Mouse (Mus musculus) midbrain, embryonic 10.5 days (tissue): ENCODE measurements at regions not wholly inside any gene's neighbourhood (a gene's known extent, or its start where the extent isn't known, plus 50 kb on each side); places are given as distances from the start of the nearest gene placed in this dataset.

ENCODE experiments used
- DNase-seq: peaks from one replicate; pipeline ENCODE4 v3.0.0-alpha.2; 2017; ENCODE audit warnings: low spot score
- H3K27ac ChIP-seq: fragments of 300-500 bp; sonication (generic); replicated peaks from 2 replicates; pipeline ENCODE4 v1.5.1; 2016; ENCODE audit warnings: mild to moderate bottlenecking
- H3K27me3 ChIP-seq: fragments of 300-500 bp; sonication (generic); 2 replicates; pipeline ENCODE4 v1.6.1; 2016; ENCODE audit warnings: low read depth, mild to moderate bottlenecking; ENCODE audit not compliant: poor library complexity, severe bottlenecking
- H3K36me3 ChIP-seq: fragments of 300-500 bp; sonication (generic); 2 replicates; pipeline ENCODE4 v1.6.1; 2016; ENCODE audit warnings: mild to moderate bottlenecking, moderate library complexity
- H3K4me1 ChIP-seq: fragments of 300-500 bp; sonication (generic); 2 replicates; pipeline ENCODE4 v1.6.1; 2016
- H3K4me3 ChIP-seq: fragments of 300-500 bp; sonication (generic); 2 replicates; pipeline ENCODE4 v1.5.1; 2016; ENCODE audit warnings: mild to moderate bottlenecking, moderate library complexity
- H3K9me3 ChIP-seq: fragments of 300-500 bp; sonication (generic); replicated peaks from 2 replicates; pipeline ENCODE4 v1.6.1; 2016; ENCODE audit warnings: mild to moderate bottlenecking
- WGBS: fragments of 180-500 bp; shearing (Covaris S2); methylation state at CpG from one replicate; pipeline ENCODE4 v1.1.7; 2016; 5-methylcytosine and 5-hydroxymethylcytosine counted together

DNA sequence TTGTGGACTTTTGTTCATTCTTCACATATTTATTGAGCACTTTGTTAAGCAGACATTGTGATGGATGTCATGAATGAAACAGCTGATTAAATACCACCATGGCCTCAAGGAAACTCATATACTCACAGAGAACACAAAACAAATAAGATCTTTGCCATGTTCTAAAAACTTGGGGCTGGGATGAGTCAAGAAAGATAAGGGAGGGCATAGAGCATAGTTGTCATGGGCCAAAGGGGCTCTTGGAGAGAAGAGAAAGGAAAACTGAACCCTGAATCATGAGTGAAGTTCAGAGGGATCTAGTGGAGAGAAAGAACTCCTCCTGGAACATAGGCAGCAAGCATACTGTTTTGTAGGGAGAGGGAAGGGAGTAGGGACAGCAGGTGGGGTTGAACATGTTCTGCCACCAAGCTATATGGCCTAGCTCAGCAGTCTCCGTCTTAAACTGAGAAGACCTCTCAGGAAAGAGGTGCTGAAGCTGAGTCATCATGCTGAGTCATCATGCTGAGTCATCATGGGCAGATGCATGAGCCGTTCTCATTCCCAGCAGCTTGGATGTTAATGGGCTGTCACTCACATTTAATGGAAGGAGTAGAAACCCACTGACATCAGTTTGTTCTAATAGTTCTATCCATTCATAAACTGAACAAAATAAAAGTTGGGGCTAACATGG lies 69.6 kb downstream of the Cetn3 start:
- Histone ChIP-seq H3K4me1 (no peaks in the 10 kb centered on the region), H3K4me3 (no peak overlapping the region), H3K27ac (no peak overlapping the region), H3K27me3 (no peaks in the 10 kb centered on the region), H3K9me3 (no peaks in the 10 kb centered on the region), H3K36me3 (no peaks in the 10 kb centered on the region)
- 77% methylated on average over 2 of the region's 2 CpGs for WGBS
- no peak for DNase-seq

DNA sequence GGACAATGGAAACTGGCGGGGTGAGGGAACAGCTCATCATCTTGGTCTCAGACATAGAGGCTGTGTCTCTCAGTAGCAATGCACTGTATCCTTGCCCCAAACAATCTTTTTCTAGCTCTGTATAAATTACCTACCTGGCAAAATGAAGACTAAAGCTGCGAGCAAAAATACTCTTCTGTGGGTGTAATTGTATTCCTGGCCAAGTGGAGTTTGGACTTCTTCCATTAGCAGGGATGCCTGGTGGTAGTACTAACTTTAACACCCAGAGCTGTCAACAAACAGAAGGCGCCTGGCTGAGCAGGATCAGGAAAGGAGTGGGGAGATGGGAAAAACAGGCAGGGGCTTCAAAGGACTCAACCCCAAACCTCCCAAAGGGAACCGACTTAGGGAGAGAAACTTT lies 73.2 kb downstream of the Cetn3 start:
- Histone ChIP-seq H3K4me3 (no peak overlapping the region), H3K9me3 (no peaks in the 10 kb centered on the region), H3K27me3 (no peaks in the 10 kb centered on the region), H3K36me3 (no peaks in the 10 kb centered on the region), H3K27ac (no peak overlapping the region), H3K4me1 (no peaks in the 10 kb centered on the region)
- 71% methylated on average over 4 of the region's 4 CpGs for WGBS
- DNase-seq: no peak

DNA sequence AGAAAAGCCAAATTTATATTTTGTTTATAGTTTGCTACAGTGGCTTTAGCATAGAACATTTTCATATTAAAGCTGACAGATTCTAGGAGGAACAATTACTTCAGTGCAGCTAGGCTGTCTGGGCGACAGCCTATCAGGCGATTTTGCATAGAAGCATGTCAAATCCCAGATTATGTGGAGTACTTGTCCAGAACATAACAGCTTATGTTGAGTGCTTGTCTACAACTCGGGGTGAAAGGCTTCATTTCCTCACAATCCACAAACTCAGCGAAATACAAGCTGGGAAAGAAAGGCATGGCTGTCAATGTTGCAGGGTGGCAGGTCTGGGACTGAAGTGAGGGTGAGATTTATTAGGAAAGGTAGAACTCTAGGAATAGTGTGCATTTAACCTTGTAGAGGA lies 77.8 kb downstream of the Cetn3 start:
- Histone ChIP-seq H3K27ac (no peak overlapping the region), H3K9me3 (no peaks in the 10 kb centered on the region), H3K36me3 (no peaks in the 10 kb centered on the region), H3K4me3 (no peak overlapping the region), H3K27me3 (no peaks in the 10 kb centered on the region), H3K4me1 (no peaks in the 10 kb centered on the region)
- 85% methylated on average over 4 of the region's 4 CpGs for WGBS
- DNase-seq: no peak

DNA sequence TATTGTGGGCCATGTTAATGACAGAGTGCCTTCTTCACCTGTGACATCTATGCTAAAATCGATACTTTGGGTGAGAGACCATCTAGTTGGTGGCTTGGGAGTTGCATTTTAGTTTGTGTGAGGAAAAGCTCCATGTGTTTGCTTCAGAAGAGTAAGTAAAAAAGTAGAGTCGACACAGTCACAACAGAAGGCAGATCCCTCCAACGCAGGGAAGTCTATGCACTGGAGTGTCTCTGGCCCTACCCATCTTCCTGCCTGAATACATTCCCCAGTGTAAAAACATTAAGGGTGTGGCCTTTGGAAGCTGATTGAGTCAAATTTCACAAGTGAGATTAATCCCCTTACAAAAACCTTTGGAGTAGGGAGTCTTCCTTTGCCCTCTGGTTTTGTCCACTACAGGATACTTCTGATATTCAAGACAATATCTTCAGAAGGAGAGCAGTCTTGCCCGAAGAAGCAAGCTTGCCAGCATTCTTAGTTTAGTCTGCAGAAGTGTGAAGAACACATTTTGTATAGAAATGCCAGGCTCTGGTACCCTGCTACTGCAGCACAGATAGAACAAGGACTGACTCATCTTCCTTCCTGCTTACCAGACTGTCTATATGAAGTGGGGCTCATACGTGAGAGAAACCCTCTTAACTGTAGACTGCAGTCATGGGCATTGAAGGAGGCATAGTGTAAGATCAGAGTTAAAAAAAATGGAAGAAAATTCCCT lies 79.2 kb downstream of the Cetn3 start:
- no peak overlapping the region for H3K4me3 ChIP-seq
- no peak overlapping the region for H3K27ac ChIP-seq
- no peaks in the 10 kb centered on the region for H3K27me3 ChIP-seq
- no peaks in the 10 kb centered on the region for H3K4me1 ChIP-seq
- H3K36me3 ChIP-seq: no peaks in the 10 kb centered on the region
- no peak for DNase-seq
- H3K9me3 ChIP-seq: no peaks in the 10 kb centered on the region
- WGBS: 84% methylated on average over 5 of the region's 5 CpGs

DNA sequence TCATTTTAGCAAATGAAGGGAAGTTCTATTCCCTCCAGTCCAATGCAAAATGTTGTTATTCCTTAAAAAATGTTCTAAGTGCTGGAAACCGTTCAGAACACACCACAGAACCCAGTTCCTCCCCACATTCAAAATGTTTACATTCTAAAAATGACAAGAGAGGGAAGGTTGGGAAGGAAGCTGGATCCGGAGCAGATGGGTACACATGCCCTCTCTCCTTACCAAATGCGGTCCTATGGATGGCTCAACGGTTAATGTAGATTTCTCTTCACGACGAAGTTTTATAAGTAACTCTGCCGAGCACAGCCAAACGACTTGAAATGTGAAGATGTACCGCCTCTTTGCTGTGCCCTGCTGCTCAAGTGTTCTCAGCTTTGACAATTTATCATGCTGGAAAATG lies 88.3 kb downstream of the Cetn3 start:
- WGBS: 86% methylated on average over 9 of the region's 9 CpGs
- Histone ChIP-seq H3K36me3 (no peaks in the 10 kb centered on the region), H3K27ac (no peak overlapping the region), H3K4me3 (no peak overlapping the region), H3K27me3 (no peaks in the 10 kb centered on the region), H3K4me1 (0 out of 2 replicates have a peak, but pooled peaks cover 3% of the 10 kb centered on the region), H3K9me3 (no peaks in the 10 kb centered on the region)
- no peak for DNase-seq

DNA sequence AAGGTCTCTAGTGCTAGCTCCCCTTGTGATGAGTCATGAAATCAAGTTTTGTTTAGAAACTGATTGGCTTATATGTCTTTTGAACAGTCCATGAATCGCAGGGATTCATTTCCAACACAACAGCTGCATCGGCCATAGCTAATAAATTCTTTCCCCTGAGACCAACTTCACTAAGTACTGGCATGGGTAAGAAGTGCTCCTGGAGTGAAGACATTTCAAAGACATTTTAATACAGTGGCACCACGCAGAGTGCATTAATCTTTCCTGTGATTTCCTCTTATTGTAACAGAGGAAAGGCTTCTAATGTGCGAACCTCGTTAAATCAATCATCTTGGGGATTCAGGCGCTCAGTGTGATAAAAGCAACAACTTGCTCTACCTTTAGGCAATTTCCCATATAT lies 103.0 kb downstream of the Cetn3 start:
- 83% methylated on average over 6 of the region's 6 CpGs for WGBS
- Histone ChIP-seq H3K27me3 (no peaks in the 10 kb centered on the region), H3K4me1 (no peaks in the 10 kb centered on the region), H3K9me3 (no peaks in the 10 kb centered on the region), H3K4me3 (no peak overlapping the region), H3K27ac (no peak overlapping the region), H3K36me3 (no peaks in the 10 kb centered on the region)
- DNase-seq: no peak

DNA sequence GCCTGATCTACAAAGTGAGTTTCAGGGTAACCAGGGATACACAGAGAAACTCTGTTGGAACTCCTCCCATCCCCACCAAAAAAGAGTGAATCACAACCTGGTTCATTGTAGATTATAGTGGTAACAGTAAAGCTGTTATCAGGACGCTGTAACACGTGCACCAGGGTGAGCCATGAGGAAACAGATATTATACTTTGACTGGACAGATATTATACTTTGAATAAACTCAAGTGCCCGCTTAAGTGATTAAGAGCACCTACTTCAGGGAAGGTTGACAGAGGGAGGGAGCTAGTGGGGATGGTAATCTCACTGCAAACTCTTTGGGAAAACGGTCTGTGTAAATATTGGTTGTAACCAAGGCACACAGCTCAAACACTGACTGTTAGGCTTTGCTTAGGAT lies 147.4 kb downstream of the Cetn3 start:
- DNase-seq: no peak
- no peaks in the 10 kb centered on the region for H3K27me3 ChIP-seq
- no peaks in the 10 kb centered on the region for H3K36me3 ChIP-seq
- no peak overlapping the region for H3K4me3 ChIP-seq
- no peak overlapping the region for H3K27ac ChIP-seq
- H3K9me3 ChIP-seq: no peaks in the 10 kb centered on the region
- H3K4me1 ChIP-seq: no peaks in the 10 kb centered on the region
- 73% methylated on average over 4 of the region's 4 CpGs for WGBS

DNA sequence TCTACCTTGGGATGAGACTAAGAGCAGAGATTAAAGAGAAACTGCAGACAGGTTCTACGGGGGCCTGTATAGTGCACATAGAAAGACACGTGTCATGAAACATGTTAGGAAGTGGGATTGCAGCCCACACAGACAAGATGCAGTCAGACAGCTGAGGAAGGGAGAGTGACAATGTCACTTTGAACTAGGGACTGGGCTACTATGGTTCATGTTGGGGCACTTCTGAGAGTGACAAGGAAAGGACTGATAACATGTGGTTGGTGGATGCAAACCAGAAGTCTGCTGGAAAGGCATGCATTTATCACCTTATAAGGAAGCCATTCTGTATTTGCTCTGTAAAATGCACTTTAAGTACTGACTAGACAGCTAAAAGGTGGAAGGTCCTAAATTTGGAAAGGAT lies 148.3 kb downstream of the Cetn3 start:
- no peak for DNase-seq
- Histone ChIP-seq H3K4me1 (no peaks in the 10 kb centered on the region), H3K27ac (no peak overlapping the region), H3K4me3 (no peak overlapping the region), H3K36me3 (no peaks in the 10 kb centered on the region), H3K27me3 (no peaks in the 10 kb centered on the region), H3K9me3 (no peaks in the 10 kb centered on the region)
- 87% methylated on average over 2 of the region's 2 CpGs for WGBS

DNA sequence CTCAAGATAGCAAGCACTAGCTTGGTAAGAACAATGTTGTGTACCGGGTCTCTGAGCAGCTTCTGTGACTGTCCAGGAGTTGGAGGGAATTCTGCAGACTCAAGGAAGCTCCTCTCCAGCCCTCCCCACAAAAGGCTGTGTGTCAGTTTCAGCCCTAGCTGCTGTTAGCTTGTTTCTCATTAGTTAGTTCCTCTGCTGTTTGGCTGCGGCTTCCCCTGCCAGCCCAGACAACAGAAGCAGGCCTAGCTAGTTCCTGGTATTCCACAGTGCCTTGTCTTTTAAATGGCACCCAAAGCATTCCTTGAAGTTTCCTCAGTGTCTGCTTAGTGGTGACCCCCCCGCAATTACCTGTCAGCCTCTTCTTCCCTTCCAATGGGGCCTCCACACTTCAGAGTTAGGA lies 154.2 kb downstream of the Cetn3 start:
- H3K9me3 ChIP-seq: no peaks in the 10 kb centered on the region
- no peak overlapping the region for H3K27ac ChIP-seq
- no peak overlapping the region for H3K4me3 ChIP-seq
- 76% methylated on average over 3 of the region's 3 CpGs for WGBS
- H3K4me1 ChIP-seq: peaks cover 9% of the 10 kb centered on the region; the same call in 1 of the 2 replicates
- no peaks in the 10 kb centered on the region for H3K27me3 ChIP-seq
- H3K36me3 ChIP-seq: no peaks in the 10 kb centered on the region
- DNase-seq: no peak

DNA sequence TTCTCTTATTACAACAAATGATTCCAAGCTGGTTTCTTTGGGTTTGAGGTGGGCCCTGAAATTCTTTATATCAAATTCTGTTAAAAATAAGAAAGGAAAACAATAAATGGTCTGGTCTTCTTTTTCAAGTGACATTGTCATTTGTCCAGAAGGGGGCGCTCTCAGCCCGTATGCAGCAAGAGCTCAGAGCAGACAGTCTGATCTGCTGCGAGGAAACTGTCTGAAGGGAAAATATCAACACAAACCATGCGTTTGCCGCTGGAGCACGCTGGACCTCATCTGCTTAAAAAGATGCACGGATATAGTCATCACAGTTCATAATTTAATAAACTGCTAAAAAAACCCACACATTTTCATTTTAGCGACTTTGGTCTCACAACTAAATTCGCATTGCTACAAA lies 161.2 kb downstream of the Cetn3 start:
- Histone ChIP-seq H3K4me1 (peaks cover 10% of the 10 kb centered on the region), H3K36me3 (no peaks in the 10 kb centered on the region), H3K27ac (no peak overlapping the region), H3K4me3 (peak overlapping the region; percentile 31; the same call in 1 of the 2 replicates), H3K27me3 (0 out of 2 replicates have a peak, but pooled peaks cover 3% of the 10 kb centered on the region), H3K9me3 (no peaks in the 10 kb centered on the region)
- DNase-seq: peak; percentile 81
- 17% methylated on average over 9 of the region's 9 CpGs for WGBS

DNA sequence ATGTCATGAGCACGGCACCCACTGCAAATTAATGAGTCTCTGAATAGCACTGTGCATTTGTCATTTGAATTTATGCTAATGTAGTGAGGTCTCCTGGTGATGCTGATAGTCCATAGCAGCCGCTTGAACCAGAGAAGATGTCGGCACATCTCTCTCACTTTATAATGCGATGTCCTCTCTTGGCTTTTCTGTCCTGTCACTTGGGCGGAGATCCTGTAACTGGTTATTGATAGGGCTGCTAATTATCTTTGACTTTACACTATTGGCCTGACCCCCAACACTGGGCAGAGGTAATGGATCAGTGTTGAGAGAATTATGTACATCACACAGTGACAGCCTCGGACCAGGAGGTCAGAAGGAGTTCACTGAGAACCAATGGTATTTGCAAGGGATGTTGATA lies 161.6 kb downstream of the Cetn3 start:
- WGBS: 82% methylated on average over 6 of the region's 6 CpGs
- Histone ChIP-seq H3K9me3 (no peaks in the 10 kb centered on the region), H3K27me3 (0 out of 2 replicates have a peak, but pooled peaks cover 3% of the 10 kb centered on the region), H3K4me3 (peak overlapping the region; percentile 31; the same call in 1 of the 2 replicates), H3K36me3 (no peaks in the 10 kb centered on the region), H3K4me1 (peaks cover 10% of the 10 kb centered on the region), H3K27ac (no peak overlapping the region)
- peak; percentile 13 for DNase-seq

DNA sequence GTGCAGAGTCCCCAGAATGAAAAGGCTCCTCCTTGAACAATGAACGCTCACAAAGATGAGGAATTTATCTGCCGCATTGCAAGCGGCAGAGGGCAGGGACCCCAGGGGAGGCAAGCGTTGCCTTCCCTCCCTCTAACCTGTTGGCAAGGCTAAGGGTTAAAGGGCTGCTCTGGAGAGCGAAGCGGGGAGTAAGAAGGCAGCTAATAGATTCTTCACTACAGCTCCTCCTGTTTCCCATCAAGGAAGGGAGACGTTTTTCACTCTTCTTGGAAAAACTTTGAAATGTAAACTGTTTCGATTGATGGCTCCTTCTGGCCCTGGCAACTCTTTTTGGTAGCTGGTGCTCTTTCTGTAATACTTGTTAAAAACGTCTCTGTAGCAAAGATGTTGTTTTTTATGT lies 162.9 kb downstream of the Cetn3 start:
- peaks cover 10% of the 10 kb centered on the region for H3K4me1 ChIP-seq
- WGBS: 12% methylated on average over 9 of the region's 9 CpGs

DNA sequence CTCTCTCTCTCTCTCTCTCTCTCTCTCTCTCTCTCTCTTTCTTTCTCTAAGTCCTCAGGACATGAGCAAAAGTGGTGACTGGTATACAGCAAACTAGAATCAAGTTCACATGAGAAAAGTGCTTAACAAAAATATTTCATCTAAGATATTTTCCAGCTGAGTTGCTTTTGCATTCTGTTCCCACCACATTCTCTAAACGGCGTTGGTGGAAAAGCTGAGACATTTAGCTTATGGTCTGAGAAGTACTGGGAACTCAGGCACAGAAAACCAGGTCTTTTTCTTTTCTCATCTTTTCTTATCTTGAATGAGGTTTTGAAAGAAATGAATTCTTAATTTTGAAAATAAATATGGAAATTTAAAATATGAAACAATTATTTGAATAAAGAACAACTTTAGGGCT lies 182.6 kb downstream of the Cetn3 start:
- no peak overlapping the region for H3K27ac ChIP-seq
- H3K27me3 ChIP-seq: no peaks in the 10 kb centered on the region
- no peak for DNase-seq
- 89% methylated on average over 2 of the region's 2 CpGs for WGBS
- no peaks in the 10 kb centered on the region for H3K4me1 ChIP-seq
- H3K4me3 ChIP-seq: no peak overlapping the region
- no peaks in the 10 kb centered on the region for H3K9me3 ChIP-seq
- H3K36me3 ChIP-seq: no peaks in the 10 kb centered on the region

More for the DNA sequence above, 162.9 kb downstream of the Cetn3 start:
- Histone ChIP-seq H3K27me3 (0 out of 2 replicates have a peak, but pooled peaks cover 3% of the 10 kb centered on the region), H3K27ac (no peak overlapping the region), H3K36me3 (no peaks in the 10 kb centered on the region), H3K9me3 (no peaks in the 10 kb centered on the region), H3K4me3 (peak overlapping the region; percentile 36)
- peak; percentile 20 for DNase-seq
